Mouse (Mus musculus) stomach, postnatal 0 days (tissue): Measurements from ENCODE around the gene Tent4a. TPM values are rescaled to one million over a fixed set of nuclear protein-coding genes. Genes with fewer than 3 reads are reported as not detected.

ENCODE experiments used
- ATAC-seq: fragments of 200-750 bp; cut with Nextera tagmentation; 2 replicates; pipeline ENCODE4 v1.8.0; 2017; ENCODE audit not compliant: low FRiP score, low TSS enrichment
- DNase-seq: peaks from one replicate; pipeline ENCODE4 v3.0.0-alpha.2; 2016; ENCODE audit warnings: low spot score
- H3K27ac ChIP-seq: fragments of 300-500 bp; sonication (generic); replicated peaks from 2 replicates; pipeline ENCODE4 v1.5.1; 2014; ENCODE audit warnings: mild to moderate bottlenecking, control low read depth
- H3K27me3 ChIP-seq: fragments of 300-500 bp; sonication (generic); 2 replicates; pipeline ENCODE4 v1.6.1; 2014; ENCODE audit warnings: low read length; ENCODE audit not compliant: control insufficient read depth, insufficient read depth
- H3K36me3 ChIP-seq: fragments of 300-500 bp; sonication (generic); 2 replicates; pipeline ENCODE4 v1.6.1; 2014; ENCODE audit warnings: low read length, mixed read lengths; ENCODE audit not compliant: control insufficient read depth, insufficient read depth
- H3K4me1 ChIP-seq: fragments of 300-500 bp; sonication (generic); replicated peaks from 2 replicates; pipeline ENCODE4 v1.6.1; 2014; ENCODE audit warnings: antibody characterized with exemption; ENCODE audit not compliant: control insufficient read depth, insufficient read depth
- H3K4me2 ChIP-seq: fragments of 300-500 bp; sonication (generic); replicated peaks from 2 replicates; pipeline ENCODE4 v1.6.1; 2014; ENCODE audit warnings: low read depth, mild to moderate bottlenecking, control low read depth, moderate library complexity
- H3K4me3 ChIP-seq: fragments of 300-500 bp; sonication (generic); 2 replicates; pipeline ENCODE4 v1.5.1; 2014; ENCODE audit warnings: low read depth, low read length, control low read depth
- H3K9ac ChIP-seq: fragments of 300-500 bp; sonication (generic); 2 replicates; pipeline ENCODE4 v1.6.1; 2014; ENCODE audit warnings: mild to moderate bottlenecking, low read length, control low read depth, mixed read lengths
- H3K9me3 ChIP-seq: fragments of 300-500 bp; sonication (generic); 2 replicates; pipeline ENCODE4 v1.6.1; 2016; ENCODE audit warnings: low read length; ENCODE audit not compliant: control insufficient read depth
- CTCF ChIP-seq: IDR thresholded peaks from 2 replicates; pipeline ENCODE4 v1.5.1; 2016; ENCODE audit warnings: antibody characterized with exemption, low read depth, mild to moderate bottlenecking, moderate library complexity
- EP300 ChIP-seq: optimal IDR thresholded peaks from 2 replicates; pipeline ENCODE3; 2016; ENCODE audit warnings: antibody characterized with exemption
- WGBS: fragments of 180-500 bp; shearing (Covaris S2); extraction: QIAGEN DNeasy Blood & Tissue Kit; methylation state at CpG from one replicate; pipeline ENCODE4 v1.1.7; 2014; 5-methylcytosine and 5-hydroxymethylcytosine counted together
- polyA plus RNA-seq: library from polyadenylated mRNA; unstranded; fragments of >200 nt; fragmentation: Nextera tagmentation; extraction: Ambion mirVana; gene quantifications from 2 replicates; pipeline ENCODE4 v1.2.1, GENCODE M21; 2015

Tent4a gene
- polyA plus RNA-seq, 1 experiment from 2014 or later, result 2.6 TPM

- TF ChIP-seq CTCF, result no peak
- no peak for TF ChIP-seq EP300
- Histone ChIP-seq H3K27ac (no peak overlapping the region), H3K4me1 (peaks cover 8% of the 10 kb centered on the region; the same call in 1 of the 2 replicates), H3K4me2 (peak overlapping the region; percentile 90), H3K9ac (no peak overlapping the region), H3K36me3 (no peaks in the 10 kb centered on the region), H3K27me3 (no peaks in the 10 kb centered on the region), H3K9me3 (no peaks in the 10 kb centered on the region), H3K4me3 (no peak overlapping the region)
- DNase-seq (no peak), ATAC-seq (no peak)
- WGBS, result 74% methylated on average over 6 of the region's 6 CpGs
These were observed 3.5 kb downstream of the Tent4a start for GRCm38 (mm10) chr13:69530951-69531350.

GRCm38 (mm10) chr13:69530156-69530555 is 4.3 kb downstream of the Tent4a start:
- Histone ChIP-seq H3K27ac (no peak overlapping the region), H3K36me3 (no peaks in the 10 kb centered on the region), H3K4me2 (no peak overlapping the region), H3K4me1 (peaks cover 8% of the 10 kb centered on the region), H3K9me3 (no peaks in the 10 kb centered on the region), H3K4me3 (no peak overlapping the region), H3K27me3 (no peaks in the 10 kb centered on the region), H3K9ac (no peak overlapping the region)
- DNase-seq (no peak), ATAC-seq (no peak)
- TF ChIP-seq CTCF (no peak), EP300 (no peak)
- 73% methylated on average over 3 of the region's 3 CpGs for WGBS

DNA sequence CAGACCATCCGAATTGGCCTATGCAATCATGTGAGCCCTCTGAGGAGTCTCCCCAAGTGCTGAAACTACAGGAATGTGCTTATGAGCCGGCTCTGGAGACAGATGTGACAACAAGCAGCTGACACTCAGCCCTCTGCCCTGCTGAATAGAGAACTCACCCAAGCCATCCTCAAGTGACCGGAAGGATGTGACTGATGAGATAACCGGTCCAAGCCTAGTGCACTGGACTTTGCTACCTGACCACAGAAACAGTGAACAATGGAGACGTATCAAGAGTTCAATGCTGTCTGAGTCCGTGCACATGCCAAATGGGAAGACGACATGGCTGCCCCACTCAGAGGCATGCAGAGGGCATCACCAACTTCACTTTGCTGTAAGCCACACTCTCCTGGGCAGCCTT is 5.9 kb downstream of the Tent4a start:
- Histone ChIP-seq H3K4me1 (peaks cover 8% of the 10 kb centered on the region), H3K4me2 (no peak overlapping the region), H3K27ac (no peak overlapping the region), H3K9ac (no peak overlapping the region), H3K4me3 (no peak overlapping the region), H3K36me3 (no peaks in the 10 kb centered on the region), H3K27me3 (no peaks in the 10 kb centered on the region), H3K9me3 (no peaks in the 10 kb centered on the region)
- DNase-seq, result no peak
- TF ChIP-seq EP300 (no peak), CTCF (no peak)
- ATAC-seq, result no peak
- 77% methylated on average over 7 of the region's 7 CpGs for WGBS

DNA sequence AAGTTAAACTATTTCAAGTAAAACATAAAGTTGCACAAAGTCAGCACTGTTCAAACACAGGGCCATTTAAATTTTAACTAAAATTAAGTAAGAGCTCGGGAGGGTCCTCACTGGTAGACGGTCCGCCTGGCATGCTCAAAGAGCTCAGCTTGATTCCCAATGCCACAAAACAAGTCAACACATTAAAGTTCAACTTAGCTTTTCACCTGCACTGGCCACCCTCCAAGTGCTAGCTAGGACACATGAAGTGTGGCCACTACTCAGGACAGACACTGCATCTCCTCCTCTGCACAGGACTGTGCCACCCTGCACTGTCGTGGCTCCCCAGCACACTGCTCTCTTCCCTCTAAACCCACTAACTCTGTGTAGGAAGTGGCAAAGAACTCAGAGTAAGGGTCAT is 8.6 kb downstream of the Tent4a start:
- no peak for TF ChIP-seq CTCF
- no peak for TF ChIP-seq EP300
- ATAC-seq, result no peak
- 60% methylated on average over 4 of the region's 4 CpGs for WGBS
- H3K9me3 ChIP-seq, result no peaks in the 10 kb centered on the region
- no peaks in the 10 kb centered on the region for H3K36me3 ChIP-seq
- H3K27me3 ChIP-seq, result no peaks in the 10 kb centered on the region
- no peak overlapping the region for H3K9ac ChIP-seq
- no peak for DNase-seq
- no peaks in the 10 kb centered on the region; the same call in none of the 2 replicates for H3K4me1 ChIP-seq
- no peak overlapping the region for H3K4me2 ChIP-seq
- H3K4me3 ChIP-seq, result no peak overlapping the region
- no peak overlapping the region for H3K27ac ChIP-seq

GRCm38 (mm10) chr13:69524158-69524530 is 10.3 kb downstream of the Tent4a start:
- H3K4me3 ChIP-seq, result no peak overlapping the region
- WGBS, result 52% methylated on average over 2 of the region's 2 CpGs
- H3K9ac ChIP-seq, result no peak overlapping the region
- no peak for TF ChIP-seq EP300
- TF ChIP-seq CTCF, result no peak
- no peak for ATAC-seq
- H3K9me3 ChIP-seq, result no peaks in the 10 kb centered on the region
- H3K4me2 ChIP-seq, result no peak overlapping the region
- no peak for DNase-seq
- H3K27ac ChIP-seq, result no peak overlapping the region
- H3K36me3 ChIP-seq, result no peaks in the 10 kb centered on the region
- no peaks in the 10 kb centered on the region for H3K27me3 ChIP-seq
- H3K4me1 ChIP-seq, result no peaks in the 10 kb centered on the region; the same call in none of the 2 replicates

DNA sequence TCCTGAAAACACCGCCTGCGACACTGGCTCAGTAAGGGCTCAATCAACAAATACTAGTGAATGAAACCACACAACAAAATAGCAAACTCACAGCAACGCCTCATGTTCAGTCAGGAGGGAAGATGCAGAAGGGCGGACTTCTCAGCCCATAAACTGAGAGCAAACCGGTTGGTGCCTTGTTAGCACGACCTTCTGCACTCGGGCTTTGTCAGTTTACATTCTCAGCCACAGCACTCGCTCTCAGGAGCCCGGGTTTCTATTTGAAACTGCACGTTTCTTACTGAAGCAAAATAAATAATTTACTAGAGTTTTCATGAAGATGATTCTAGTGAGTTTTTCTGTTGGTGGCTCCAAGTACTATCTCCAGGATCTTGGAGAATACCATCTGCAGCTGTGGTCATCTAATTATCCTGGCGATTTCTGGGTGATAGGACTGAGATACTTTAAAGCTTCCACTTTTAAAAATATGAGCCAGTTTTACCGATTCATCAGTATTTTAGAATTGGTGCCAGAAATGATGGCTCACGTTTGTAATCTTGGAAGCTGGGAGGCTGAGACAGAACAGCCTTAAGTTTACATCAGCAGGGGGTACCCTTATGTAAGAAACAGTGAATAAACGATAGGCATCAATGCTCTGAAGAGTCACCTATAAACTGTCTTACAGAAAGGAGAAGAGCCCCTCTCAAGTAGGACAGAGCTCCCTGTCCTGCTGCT is 10.8 kb downstream of the Tent4a start:
- no peaks in the 10 kb centered on the region; the same call in none of the 2 replicates for H3K4me1 ChIP-seq
- no peaks in the 10 kb centered on the region for H3K27me3 ChIP-seq
- no peak overlapping the region for H3K27ac ChIP-seq
- no peak overlapping the region for H3K4me2 ChIP-seq
- TF ChIP-seq EP300 (no peak), CTCF (no peak)
- no peak for DNase-seq
- no peak overlapping the region for H3K9ac ChIP-seq
- no peaks in the 10 kb centered on the region for H3K36me3 ChIP-seq
- H3K4me3 ChIP-seq, result no peak overlapping the region
- no peaks in the 10 kb centered on the region for H3K9me3 ChIP-seq
- 26% methylated on average over 14 of the region's 14 CpGs for WGBS
- no peak for ATAC-seq
